Comparison of ENCODE assay signal across 11 mouse cellular contexts in the genomic region with DNA sequence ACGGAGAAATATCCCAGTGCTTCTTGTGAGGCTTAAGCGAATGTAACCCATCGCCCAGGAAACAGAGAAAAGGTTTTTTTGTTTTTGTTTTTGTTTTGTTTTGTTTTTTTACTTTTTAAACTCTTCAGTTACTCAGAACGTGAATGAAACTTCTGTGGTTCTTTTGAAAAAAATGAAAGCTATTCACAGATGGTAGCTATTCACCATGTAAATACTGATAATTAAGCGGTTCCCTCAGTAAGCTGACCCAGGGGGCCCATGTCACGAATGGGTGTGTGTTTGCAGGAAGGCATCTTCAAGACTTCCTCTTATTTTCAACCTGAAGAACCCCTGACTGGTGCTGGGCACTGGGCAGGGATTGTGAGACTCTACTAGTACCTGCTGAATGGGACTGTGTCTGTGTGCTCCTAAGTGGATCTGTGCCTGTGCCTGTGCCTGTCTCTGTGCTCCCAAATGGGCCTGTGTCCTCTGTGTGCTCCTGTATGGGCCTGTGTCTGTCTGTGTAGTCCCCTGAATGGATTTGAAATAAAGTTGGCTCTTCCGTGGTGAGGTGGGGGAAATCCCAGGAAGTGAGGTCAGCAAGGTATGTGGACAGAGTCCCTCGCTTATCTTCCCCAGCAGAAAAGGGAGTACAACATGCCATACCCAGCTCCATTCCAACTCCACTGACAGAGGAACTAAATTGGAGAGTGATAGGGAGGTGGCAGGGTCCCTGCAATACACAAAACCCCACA. TPM values are rescaled to one million over a fixed set of nuclear protein-coding genes. Genes with fewer than 3 reads are reported as not detected.
DNase-seq lines count a peak whose midpoint lies in the region; ATAC-seq and TF ChIP-seq lines count a peak whose summit lies in the region.
"Had no signal": no experiment of that assay in that cellular context is flagged by ENCODE, and none has a peak within 500 bp of the region (broad histone marks: within the 10 kb centered on the region; RNA-seq: fewer than 3 reads in every experiment).

No protein-coding gene starts in this region.

- no peak overlapping the region for H3K4me3 ChIP-seq in heart, embryonic 16.5 days (ENCODE audit: low read length)
- peak overlapping the region; percentile 22; the same call in 1 of the 2 replicates for H3K4me3 ChIP-seq in G1E (ENCODE audit: low read depth, low read length)
- no peak overlapping the region for H3K4me3 ChIP-seq in midbrain, embryonic 14.5 days (replicated peaks; ENCODE audit: low read depth, low read length)
- H3K4me3 ChIP-seq: myocyte had no signal

- 66% methylated on average over 8 of the region's 8 CpGs for WGBS in heart, embryonic 16.5 days
- 79% methylated on average over 8 of the region's 8 CpGs for WGBS in midbrain, embryonic 14.5 days

- intact Hi-C loops in heart, postnatal 25 days (cut with DNase I), result no loop called here
- intact Hi-C loops in left cerebral cortex, postnatal 36 days (cut with DNase I), result no loop called here

- TF ChIP-seq CTCF in G1E (IDR thresholded peaks at IDR 0.05; ENCODE audit: low read depth, low read length), result no peak

- H3K9me3 ChIP-seq in heart, embryonic 16.5 days (replicated peaks; ENCODE audit: control insufficient read depth, low read length), result no peaks in the 10 kb centered on the region
- H3K9me3 ChIP-seq in G1E (replicated peaks), result peaks cover 6% of the 10 kb centered on the region; the same call in 1 of the 2 replicates
- no peaks in the 10 kb centered on the region for H3K9me3 ChIP-seq in midbrain, embryonic 14.5 days (ENCODE audit: control insufficient read depth, low read length)

- H3K27me3 ChIP-seq in heart, embryonic 16.5 days (ENCODE audit: control insufficient read depth, insufficient read depth, low read length), result no peaks in the 10 kb centered on the region
- H3K27me3 ChIP-seq in G1E (ENCODE audit: insufficient read depth, low read length), result no peaks in the 10 kb centered on the region
- no peaks in the 10 kb centered on the region for H3K27me3 ChIP-seq in midbrain, embryonic 14.5 days (ENCODE audit: control insufficient read depth, insufficient read depth, low read length)

- H3K4me2 ChIP-seq in heart, embryonic 16.5 days (ENCODE audit: low read depth, low read length), result no peak overlapping the region
- no peak overlapping the region for H3K4me2 ChIP-seq in midbrain, embryonic 14.5 days (ENCODE audit: low read length)

- no peaks in the 10 kb centered on the region for H3K36me3 ChIP-seq in heart, embryonic 16.5 days (ENCODE audit: control insufficient read depth, insufficient read depth)
- H3K36me3 ChIP-seq in G1E (replicated peaks), result no peaks in the 10 kb centered on the region
- H3K36me3 ChIP-seq in midbrain, embryonic 14.5 days (ENCODE audit: control insufficient read depth, insufficient read depth, low read length), result no peaks in the 10 kb centered on the region

- H3K9ac ChIP-seq in heart, embryonic 16.5 days (ENCODE audit: low read length), result peak overlapping the region; percentile 46
- no peak overlapping the region for H3K9ac ChIP-seq in midbrain, embryonic 14.5 days (replicated peaks; ENCODE audit: low read length)

- peak; percentile 5; the same call in 1 of the 2 replicates for ATAC-seq in heart, embryonic 16.5 days (replicated peaks; ENCODE audit: extremely low read depth, insufficient read depth, low FRiP score)
- ATAC-seq in G1E (ENCODE audit: extremely low read depth, insufficient number of reproducible peaks, low FRiP score, poor library complexity, severe bottlenecking), result no peak
- peak; percentile 55 for ATAC-seq in neutrophil, adult 5-6 weeks (ENCODE audit: extremely low read depth, insufficient number of reproducible peaks, low FRiP score, poor library complexity, severe bottlenecking)
- no peak for ATAC-seq in midbrain, embryonic 14.5 days (ENCODE audit: low FRiP score, low TSS enrichment)

- H3K4me1 ChIP-seq in heart, embryonic 16.5 days (ENCODE audit: control insufficient read depth, insufficient read depth, low read length), result peaks cover 14% of the 10 kb centered on the region
- peaks cover 92% of the 10 kb centered on the region for H3K4me1 ChIP-seq in G1E (ENCODE audit: insufficient read depth, low read depth, low read length)
- no peaks in the 10 kb centered on the region for H3K4me1 ChIP-seq in midbrain, embryonic 14.5 days (ENCODE audit: control insufficient read depth, insufficient read depth, low read length)

- DNase-seq in heart, postnatal 25 days (ENCODE audit: low spot score), result no peak
- DNase-seq in G1E (ENCODE audit: low spot score) (peak; percentile 46), liver (peak; percentile 38)
- DNase-seq in c-Kit-positive CD71-positive TER-119-positive erythroid progenitor cells, embryonic 14.5 days (ENCODE audit: low spot score), result no peak
- DNase-seq in left cerebral cortex, postnatal 36 days (ENCODE audit: low spot score in 2 of 2), result no peak
- DNase-seq in midbrain, embryonic 14.5 days, result no peak
- DNase-seq: right cerebral cortex, adult 18-20 months had no signal

- peak overlapping the region; percentile 77 for H3K27ac ChIP-seq in heart, embryonic 16.5 days (ENCODE audit: low read length)
- H3K27ac ChIP-seq in midbrain, embryonic 14.5 days (replicated peaks; ENCODE audit: low read depth, low read length), result no peak overlapping the region

RNA-seq across cellular contexts. Expression of a gene that starts 38.1 kb away (rescaled TPM):
- 40.9 and 41.1 TPM in 2 replicates for polyA plus RNA-seq in heart, embryonic 16.5 days (2015; fragmentation: Nextera tagmentation; extraction: Ambion mirVana)
- total RNA-seq in heart, postnatal 25 days (2021), result 10 to 100 TPM; 30.5 to 39.7 TPM
- total RNA-seq in G1E (2014; fragmentation: Nextera tagmentation), result 73.0 and 103 TPM in 2 replicates
- 65.5 and 72.3 TPM in 2 replicates for total RNA-seq in G1E (2017)
- 15.1 and 16.2 TPM in 2 replicates for polyA plus RNA-seq in G1E (2012)
- 159 and 168 TPM in 2 replicates for total RNA-seq in neutrophil, adult 5-6 weeks (2017)
- total RNA-seq in left cerebral cortex, postnatal 36 days (2021), result 10 to 100 TPM; 54.3 to 54.5 TPM
- 38.8 and 56.1 TPM in 2 replicates for polyA plus RNA-seq in midbrain, embryonic 14.5 days (2014; fragmentation: Nextera tagmentation; extraction: Ambion mirVana)

RNA-seq across cellular contexts. Expression of a gene that starts 41.0 kb away (rescaled TPM):
- polyA plus RNA-seq in heart, embryonic 16.5 days (2015; fragmentation: Nextera tagmentation; extraction: Ambion mirVana), result 71.3 and 75.1 TPM in 2 replicates
- total RNA-seq in heart, postnatal 25 days (2021), result 100 to 1,000 TPM in 1 of 2 experiments, 10 to 100 TPM in 1; 97.5 to 105 TPM
- total RNA-seq in G1E (2014; fragmentation: Nextera tagmentation) (137 and 144 TPM in 2 replicates), G1E (2017) (87.8 and 101 TPM in 2 replicates)
- 16.7 and 18.3 TPM in 2 replicates for polyA plus RNA-seq in G1E (2012)
- total RNA-seq in neutrophil, adult 5-6 weeks (2017), result 144 and 156 TPM in 2 replicates
- total RNA-seq in left cerebral cortex, postnatal 36 days (2021), result 10 to 100 TPM in 1 of 2 experiments, 1 to 10 TPM in 1; 9.4 to 10.2 TPM
- 5.4 and 9.3 TPM in 2 replicates for polyA plus RNA-seq in midbrain, embryonic 14.5 days (2014; fragmentation: Nextera tagmentation; extraction: Ambion mirVana)

RNA-seq across cellular contexts. Expression of a gene that starts 55.4 kb away (rescaled TPM):
- polyA plus RNA-seq in heart, embryonic 16.5 days (2015; fragmentation: Nextera tagmentation; extraction: Ambion mirVana), result not detected in 2 replicates
- not detected for total RNA-seq in heart, postnatal 25 days (2021)
- total RNA-seq in G1E (2014; fragmentation: Nextera tagmentation) (8.9 and 18.1 TPM in 2 replicates), G1E (2017) (not detected in 2 replicates)
- not detected in 2 replicates for polyA plus RNA-seq in G1E (2012)
- 2.6 TPM in 1 of 2 replicates, not detected in the other for total RNA-seq in neutrophil, adult 5-6 weeks (2017)
- not detected for total RNA-seq in left cerebral cortex, postnatal 36 days (2021)
- polyA plus RNA-seq in midbrain, embryonic 14.5 days (2014; fragmentation: Nextera tagmentation; extraction: Ambion mirVana), result not detected in 2 replicates
- polyA plus RNA-seq: embryonic facial prominence, embryonic 11.5 days; myocyte had no signal

Comparison
In these comparisons a context has a peak if more than half of its experiments do, and no peak if none do; other contexts are left out.
1. ATAC-seq: peak in heart, embryonic 16.5 days (single experiment) and neutrophil, adult 5-6 weeks (single experiment); none in G1E (single experiment) and midbrain, embryonic 14.5 days (single experiment).
2. DNase-seq: peak in G1E (single experiment) and liver (single experiment); none in heart, postnatal 25 days (single experiment), c-Kit-positive CD71-positive TER-119-positive erythroid progenitor cells, embryonic 14.5 days (single experiment), left cerebral cortex, postnatal 36 days (0 of 2) and midbrain, embryonic 14.5 days (single experiment).
3. RNA of a gene that starts 41.0 kb away (total RNA-seq): 144 to 156 TPM in neutrophil, adult 5-6 weeks, 87.8 to 144 TPM in G1E and 97.5 to 105 TPM in heart, postnatal 25 days; 9.4 to 10.2 TPM in left cerebral cortex, postnatal 36 days; every median in the first group is over 4 times any median in the second.